Mouse (Mus musculus) bone marrow, adult 2 months (tissue): ENCODE measurements around the gene Rhbdl1.

ENCODE experiments used
- CTCF ChIP-seq: fragments of 200-500 bp; IDR thresholded peaks from 2 replicates; pipeline ENCODE4 v1.5.1; 2011; ENCODE audit warnings: low read length, control low read depth; ENCODE audit not compliant: control insufficient read depth, insufficient read depth
- POLR2A ChIP-seq: fragments of 200-500 bp; IDR thresholded peaks from 2 replicates; pipeline ENCODE4 v1.6.1; 2011; ENCODE audit warnings: low read depth, mild to moderate bottlenecking, control low read depth, low read length, borderline replicate concordance; ENCODE audit not compliant: control insufficient read depth

DNA sequence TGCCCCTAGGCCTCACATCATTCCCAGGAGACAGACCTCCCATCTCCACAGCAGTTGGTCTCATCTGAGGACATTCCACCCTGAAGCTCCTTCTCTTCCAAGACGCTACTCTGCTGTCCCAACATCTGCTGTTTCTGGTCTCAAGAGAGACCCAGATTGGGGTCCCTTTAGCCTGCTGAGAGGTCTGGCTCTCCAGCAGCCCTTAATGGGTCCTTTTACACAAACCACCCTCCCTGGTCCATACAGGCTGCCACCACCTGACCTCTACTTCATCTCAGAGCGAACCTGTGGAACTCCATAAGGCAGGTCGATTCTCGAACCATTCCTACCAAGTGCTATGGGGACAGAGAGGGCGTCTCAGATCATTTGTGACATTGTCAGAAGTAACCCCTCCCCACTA, 29.1 kb downstream of the Rhbdl1 start:
- TF ChIP-seq CTCF (no peak), POLR2A (no peak)
